Mouse (Mus musculus): ENCODE results near the gene Cpe. TPM values are rescaled to one million over a fixed set of nuclear protein-coding genes. Genes with fewer than 3 reads are reported as not detected.

Cpe gene
- total and polyA plus RNA-seq, 3 experiments: not detected

- DNase-seq (ENCODE audit: low read depth, low spot score): no peak
- TF ChIP-seq USF1 (IDR thresholded peaks at IDR 0.05; ENCODE audit: low read depth, low read length) (no peak), EP300 (IDR thresholded peaks at IDR 0.05; ENCODE audit: low read depth in 1 of 2, low read length in 2 of 2) (no peak), ZC3H11A (IDR thresholded peaks at IDR 0.05; ENCODE audit: low read depth, low read length) (no peak), TCF12 (IDR thresholded peaks at IDR 0.05; ENCODE audit: low read depth, low read length) (no peak)
- Histone ChIP-seq H3K4me3 (ENCODE audit: control insufficient read depth in 1 of 2, insufficient read depth in 1 of 2, low read depth in 2 of 2, low read length in 2 of 2) (no peak overlapping the region), H3K27ac (ENCODE audit: control insufficient read depth, low read depth, low read length) (no peak overlapping the region), H3K9ac (ENCODE audit: control insufficient read depth, low read depth, low read length, poor library complexity, severe bottlenecking) (no peak overlapping the region), H3K27me3 (ENCODE audit: control insufficient read depth in 1 of 2, insufficient read depth in 2 of 2, low read length in 2 of 2) (no peaks in the 10 kb centered on the region), H3K36me3 (ENCODE audit: control insufficient read depth in 1 of 2, insufficient read depth in 2 of 2, low read length in 2 of 2) (no peaks in the 10 kb centered on the region), H3K4me1 (ENCODE audit: control insufficient read depth in 1 of 2, insufficient read depth in 2 of 2, low read length in 2 of 2) (no peaks in the 10 kb centered on the region), H3K9me3 (replicated peaks; ENCODE audit: insufficient read depth, low read length) (no peaks in the 10 kb centered on the region), H3K79me2 (ENCODE audit: control insufficient read depth, insufficient read depth, low read length, poor library complexity) (no peaks in the 10 kb centered on the region)
These were observed 50.1 kb downstream of the Cpe start for GRCm38 (mm10) chr8:64642799-64643198.

GRCm38 (mm10) chr8:64640599-64640998, 52.3 kb downstream of the Cpe start:
- Histone ChIP-seq H3K27me3 (ENCODE audit: control insufficient read depth in 1 of 2, insufficient read depth in 2 of 2, low read length in 2 of 2) (no peaks in the 10 kb centered on the region), H3K36me3 (ENCODE audit: control insufficient read depth in 1 of 2, insufficient read depth in 2 of 2, low read length in 2 of 2) (no peaks in the 10 kb centered on the region), H3K9ac (ENCODE audit: control insufficient read depth, low read depth, low read length, poor library complexity, severe bottlenecking) (no peak overlapping the region), H3K4me1 (ENCODE audit: control insufficient read depth in 1 of 2, insufficient read depth in 2 of 2, low read length in 2 of 2) (no peaks in the 10 kb centered on the region), H3K27ac (ENCODE audit: control insufficient read depth, low read depth, low read length) (no peak overlapping the region), H3K9me3 (replicated peaks; ENCODE audit: insufficient read depth, low read length) (no peaks in the 10 kb centered on the region), H3K79me2 (ENCODE audit: control insufficient read depth, insufficient read depth, low read length, poor library complexity) (no peaks in the 10 kb centered on the region), H3K4me3 (ENCODE audit: control insufficient read depth in 1 of 2, insufficient read depth in 1 of 2, low read depth in 2 of 2, low read length in 2 of 2) (no peak overlapping the region)
- no peak for DNase-seq (ENCODE audit: low read depth, low spot score)
- no peak for TF ChIP-seq POLR2AphosphoS5 (IDR thresholded peaks at IDR 0.05; ENCODE audit: borderline replicate concordance, low read depth, low read length)
- TF ChIP-seq GATA1 (IDR thresholded peaks at IDR 0.05; ENCODE audit: low read depth, low read length): no peak
- TF ChIP-seq KAT2A (conservative IDR thresholded peaks at IDR 0.05; ENCODE audit: low read depth, low read length): no peak
- TF ChIP-seq ZC3H11A (IDR thresholded peaks at IDR 0.05; ENCODE audit: low read depth, low read length): no peak
- TF ChIP-seq MAX (IDR thresholded peaks at IDR 0.05; ENCODE audit: low read length): no peak
- TF ChIP-seq USF2 (IDR thresholded peaks at IDR 0.05; ENCODE audit: borderline replicate concordance in 1 of 2, insufficient read depth in 1 of 2, low read depth in 1 of 2, low read length in 2 of 2): no peak

GRCm38 (mm10) chr8:64639676-64640075, 53.2 kb downstream of the Cpe start:
- Histone ChIP-seq H3K4me3 (ENCODE audit: control insufficient read depth in 1 of 2, insufficient read depth in 1 of 2, low read depth in 2 of 2, low read length in 2 of 2) (no peak overlapping the region), H3K36me3 (ENCODE audit: control insufficient read depth in 1 of 2, insufficient read depth in 2 of 2, low read length in 2 of 2) (no peaks in the 10 kb centered on the region), H3K9me3 (replicated peaks; ENCODE audit: insufficient read depth, low read length) (no peaks in the 10 kb centered on the region), H3K9ac (ENCODE audit: control insufficient read depth, low read depth, low read length, poor library complexity, severe bottlenecking) (no peak overlapping the region), H3K27ac (ENCODE audit: control insufficient read depth, low read depth, low read length) (no peak overlapping the region), H3K27me3 (ENCODE audit: control insufficient read depth in 1 of 2, insufficient read depth in 2 of 2, low read length in 2 of 2) (no peaks in the 10 kb centered on the region), H3K4me1 (ENCODE audit: control insufficient read depth in 1 of 2, insufficient read depth in 2 of 2, low read length in 2 of 2) (no peaks in the 10 kb centered on the region), H3K79me2 (ENCODE audit: control insufficient read depth, insufficient read depth, low read length, poor library complexity) (no peaks in the 10 kb centered on the region)
- TF ChIP-seq SMC3 (IDR thresholded peaks at IDR 0.05; ENCODE audit: low read depth, low read length) (no peak), MXI1 (IDR thresholded peaks at IDR 0.05; ENCODE audit: low read depth, low read length) (no peak), NELFE (IDR thresholded peaks at IDR 0.05; ENCODE audit: low read depth, low read length) (no peak), MAX (IDR thresholded peaks at IDR 0.05; ENCODE audit: low read length) (no peak), ZKSCAN1 (IDR thresholded peaks at IDR 0.05; ENCODE audit: low read depth, low read length) (no peak), ZNF384 (IDR thresholded peaks at IDR 0.05; ENCODE audit: low read depth, low read length) (no peak), CTCF (IDR thresholded peaks at IDR 0.05 in 2 of 3, conservative IDR thresholded peaks at IDR 0.05 in 1 of 3; ENCODE audit: control insufficient read depth in 1 of 3, insufficient read depth in 1 of 3, low read depth in 2 of 3, low read length in 3 of 3, poor library complexity in 1 of 3, severe bottlenecking in 1 of 3) (no peak), KAT2A (conservative IDR thresholded peaks at IDR 0.05; ENCODE audit: low read depth, low read length) (no peak), ELF1 (IDR thresholded peaks at IDR 0.05; ENCODE audit: low read depth, low read length) (no peak), GATA1 (IDR thresholded peaks at IDR 0.05; ENCODE audit: low read depth, low read length) (no peak), EP300 (IDR thresholded peaks at IDR 0.05; ENCODE audit: low read depth in 1 of 2, low read length in 2 of 2) (no peak), USF1 (IDR thresholded peaks at IDR 0.05; ENCODE audit: low read depth, low read length) (no peak), BHLHE40 (IDR thresholded peaks at IDR 0.05; ENCODE audit: borderline replicate concordance, low read depth, low read length) (no peak), CHD2 (IDR thresholded peaks at IDR 0.05; ENCODE audit: low read length) (no peak), ZMIZ1 (IDR thresholded peaks at IDR 0.05; ENCODE audit: low read depth, low read length) (no peak)
- no peak for DNase-seq (ENCODE audit: low read depth, low spot score)

Data from MEL (cell line).